Mouse (Mus musculus) E14TG2a.4 (cell line): Measurements from ENCODE around the gene Plce1.

Experiments
- H3K27me3 ChIP-seq: 2 replicates; pipeline ENCODE4 v1.6.1; 2014; ENCODE audit warnings: low read length, control low read depth; ENCODE audit not compliant: insufficient read depth
- H3K36me3 ChIP-seq: 2 replicates; pipeline ENCODE4 v1.6.1; 2014; ENCODE audit warnings: low read length, control low read depth; ENCODE audit not compliant: insufficient read depth
- H3K4me1 ChIP-seq: replicated peaks from 2 replicates; pipeline ENCODE4 v1.6.1; 2014; ENCODE audit warnings: low read depth, low read length, control low read depth
- H3K4me3 ChIP-seq: replicated peaks from 2 replicates; pipeline ENCODE4 v1.5.1; 2014; ENCODE audit warnings: mild to moderate bottlenecking, low read length
- H3K9me3 ChIP-seq: 2 replicates; pipeline ENCODE4 v1.6.1; 2014; ENCODE audit warnings: low read length, control low read depth
- CTCF ChIP-seq: conservative IDR thresholded peaks from 2 replicates; pipeline ENCODE4 v1.5.1; 2014; ENCODE audit warnings: low read length
- NANOG ChIP-seq: IDR thresholded peaks from 2 replicates; pipeline ENCODE4 v1.6.1; 2014; ENCODE audit warnings: borderline replicate concordance, low read length, mixed read lengths
- POU5F1 ChIP-seq: IDR thresholded peaks from 2 replicates; pipeline ENCODE4 v1.6.1; 2014; ENCODE audit warnings: low read length, borderline replicate concordance

Plce1 gene

DNA sequence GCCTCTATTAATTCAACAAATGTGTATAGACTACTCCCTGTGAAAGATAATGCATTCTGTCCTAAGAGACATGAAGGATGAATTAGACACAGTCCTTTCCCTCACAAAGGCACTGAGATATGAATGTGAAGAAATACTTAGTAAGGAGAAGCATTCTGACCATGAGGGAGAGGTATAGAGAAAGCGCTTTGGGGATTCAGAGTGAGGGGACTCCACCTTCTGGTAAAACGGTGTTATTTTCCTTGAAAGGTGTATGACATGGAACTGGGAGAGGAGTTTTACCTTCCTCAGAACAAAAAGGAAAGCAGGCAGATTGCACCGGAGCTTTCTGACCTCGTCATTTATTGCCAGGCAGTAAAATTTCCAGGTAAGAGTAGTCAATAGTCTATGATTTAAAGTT, 269.3 kb downstream of the Plce1 start:
- H3K9me3 ChIP-seq, result no peaks in the 10 kb centered on the region
- H3K4me1 ChIP-seq, result no peaks in the 10 kb centered on the region
- no peaks in the 10 kb centered on the region for H3K36me3 ChIP-seq
- peaks cover 3% of the 10 kb centered on the region; the same call in 1 of the 2 replicates for H3K27me3 ChIP-seq
- no peak for TF ChIP-seq NANOG
- no peak for TF ChIP-seq POU5F1
- TF ChIP-seq CTCF, result no peak
- no peak overlapping the region for H3K4me3 ChIP-seq

DNA sequence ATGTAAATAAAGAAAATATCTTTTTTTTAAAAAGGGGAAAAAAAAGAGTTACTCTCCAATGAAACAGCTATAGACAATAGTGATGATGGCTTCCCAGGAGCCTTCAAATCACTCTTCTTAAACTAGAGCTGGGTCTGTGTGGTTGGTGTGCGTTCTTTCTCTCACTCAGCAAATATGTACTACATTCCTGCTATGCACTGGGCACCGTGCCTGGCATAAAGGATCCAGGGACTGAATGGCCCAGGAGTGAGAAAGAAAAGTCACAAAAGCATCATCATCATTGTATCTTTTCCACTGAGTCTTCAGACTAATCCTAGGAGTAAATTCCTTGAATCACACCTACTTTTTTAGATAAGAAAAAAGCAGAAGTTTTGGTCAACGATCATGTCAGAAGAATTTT, 276.3 kb downstream of the Plce1 start:
- H3K4me3 ChIP-seq, result no peak overlapping the region
- no peaks in the 10 kb centered on the region for H3K27me3 ChIP-seq
- no peaks in the 10 kb centered on the region for H3K36me3 ChIP-seq
- TF ChIP-seq NANOG (no peak), POU5F1 (no peak), CTCF (no peak)
- 0 out of 2 replicates have a peak, but pooled peaks cover 3% of the 10 kb centered on the region for H3K9me3 ChIP-seq
- peaks cover 4% of the 10 kb centered on the region for H3K4me1 ChIP-seq

DNA sequence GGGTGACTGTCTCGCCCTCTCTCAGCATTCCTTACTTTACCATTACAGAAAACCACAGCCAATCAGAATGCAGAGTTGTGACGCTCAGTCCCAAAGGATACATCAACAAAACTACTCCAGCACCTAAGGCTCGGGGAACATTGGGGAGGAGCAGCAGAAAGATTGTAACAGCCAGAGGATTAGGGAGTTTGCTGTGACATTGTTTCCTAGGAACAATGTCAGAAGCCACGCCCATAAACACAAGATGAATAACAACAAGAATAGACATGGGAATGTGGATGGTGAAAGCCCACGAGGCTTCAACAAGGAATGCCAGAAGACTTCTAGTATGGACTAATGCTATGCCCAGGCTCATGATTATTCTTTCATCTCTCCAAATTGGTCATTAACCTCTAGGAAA, 277.1 kb downstream of the Plce1 start:
- Histone ChIP-seq H3K27me3 (no peaks in the 10 kb centered on the region), H3K36me3 (no peaks in the 10 kb centered on the region), H3K9me3 (0 out of 2 replicates have a peak, but pooled peaks cover 3% of the 10 kb centered on the region), H3K4me1 (peaks cover 4% of the 10 kb centered on the region), H3K4me3 (no peak overlapping the region)
- TF ChIP-seq NANOG, result no peak
- TF ChIP-seq POU5F1, result no peak
- no peak for TF ChIP-seq CTCF

DNA sequence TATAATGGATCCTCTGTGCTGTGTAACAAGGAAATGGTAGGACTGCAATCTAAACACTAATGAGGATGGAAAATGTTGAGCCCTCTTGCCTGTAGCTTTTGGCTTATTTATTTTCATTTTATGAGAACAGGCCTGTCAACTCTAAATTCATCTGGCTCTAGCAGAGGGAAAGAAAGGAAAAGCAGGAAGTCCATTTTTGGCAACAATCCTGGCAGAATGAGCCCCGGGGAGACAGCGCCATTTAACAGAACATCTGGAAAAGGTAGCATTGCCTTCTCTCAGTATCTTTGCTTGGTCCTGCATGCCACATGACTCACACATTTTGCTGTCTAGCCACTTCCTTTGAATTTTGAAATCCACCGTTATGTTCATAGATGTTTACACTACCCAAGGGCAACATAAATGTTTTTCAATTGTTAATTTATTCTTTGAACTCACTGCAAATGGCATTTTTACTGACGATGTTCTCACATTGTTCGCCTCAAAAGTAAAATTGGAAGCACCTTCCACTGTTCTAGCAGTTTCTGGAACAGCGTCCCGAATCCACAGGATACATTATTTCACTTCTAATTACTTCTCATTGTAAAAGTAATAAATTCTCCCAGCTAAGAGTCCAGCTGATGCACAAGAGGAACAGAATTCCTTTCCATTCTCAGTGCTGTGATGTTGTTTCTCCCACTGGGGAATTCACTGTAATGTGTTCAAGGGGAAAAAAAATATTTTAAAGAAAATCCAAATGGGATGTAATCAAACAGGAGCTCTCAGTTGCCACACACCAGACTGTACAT, 278.0 kb downstream of the Plce1 start:
- H3K4me3 ChIP-seq, result no peak overlapping the region
- no peak for TF ChIP-seq POU5F1
- no peak for TF ChIP-seq NANOG
- no peak for TF ChIP-seq CTCF
- peaks cover 4% of the 10 kb centered on the region for H3K4me1 ChIP-seq
- H3K36me3 ChIP-seq, result no peaks in the 10 kb centered on the region
- no peaks in the 10 kb centered on the region for H3K27me3 ChIP-seq
- H3K9me3 ChIP-seq, result 0 out of 2 replicates have a peak, but pooled peaks cover 3% of the 10 kb centered on the region

DNA sequence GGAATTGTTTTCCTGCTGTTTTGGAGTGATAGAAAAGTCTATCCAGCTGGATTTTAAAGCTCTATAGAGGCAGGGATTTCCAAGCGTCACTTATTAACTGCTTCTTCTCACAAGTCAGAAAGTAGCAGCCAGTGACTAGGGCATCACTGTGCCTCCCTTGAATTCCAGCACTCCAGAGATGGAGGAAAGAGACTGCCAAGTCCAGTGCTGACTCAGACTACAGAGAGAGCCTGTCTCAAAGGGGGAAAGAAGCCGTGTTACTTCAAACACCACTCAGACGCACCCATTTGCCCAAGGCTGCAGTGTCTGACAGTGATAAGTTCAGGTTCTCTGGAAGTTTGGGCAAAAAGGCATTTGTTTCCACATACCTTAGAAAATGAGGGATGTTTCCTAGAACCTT, 279.5 kb downstream of the Plce1 start:
- no peak for TF ChIP-seq NANOG
- TF ChIP-seq CTCF, result no peak
- no peak for TF ChIP-seq POU5F1
- H3K27me3 ChIP-seq, result no peaks in the 10 kb centered on the region
- H3K4me3 ChIP-seq, result no peak overlapping the region
- peaks cover 4% of the 10 kb centered on the region for H3K4me1 ChIP-seq
- no peaks in the 10 kb centered on the region for H3K36me3 ChIP-seq
- 0 out of 2 replicates have a peak, but pooled peaks cover 3% of the 10 kb centered on the region for H3K9me3 ChIP-seq

DNA sequence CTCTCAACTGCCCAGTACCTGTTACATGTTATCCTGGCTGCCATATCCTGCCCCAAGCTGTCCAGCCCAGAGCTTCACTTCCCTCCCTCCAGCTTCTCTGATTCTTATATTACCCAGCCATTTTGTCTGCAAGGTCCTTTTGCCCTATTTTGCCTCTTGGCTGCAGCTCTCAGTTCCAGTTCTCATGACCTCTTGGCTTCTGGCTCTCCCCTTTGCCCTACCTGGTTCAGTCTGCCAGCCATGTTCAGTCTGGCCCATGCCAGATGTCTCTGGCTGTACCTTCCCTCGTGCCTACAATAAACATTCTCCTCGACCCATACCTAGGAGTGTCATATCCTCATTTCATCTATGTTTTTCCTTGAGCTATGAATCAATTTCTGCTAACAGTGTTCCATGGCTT, 285.4 kb downstream of the Plce1 start:
- no peaks in the 10 kb centered on the region for H3K9me3 ChIP-seq
- no peaks in the 10 kb centered on the region for H3K36me3 ChIP-seq
- TF ChIP-seq POU5F1 (no peak), CTCF (no peak), NANOG (no peak)
- H3K4me1 ChIP-seq, result no peaks in the 10 kb centered on the region
- no peak overlapping the region for H3K4me3 ChIP-seq
- H3K27me3 ChIP-seq, result no peaks in the 10 kb centered on the region; the same call in 1 of the 2 replicates

DNA sequence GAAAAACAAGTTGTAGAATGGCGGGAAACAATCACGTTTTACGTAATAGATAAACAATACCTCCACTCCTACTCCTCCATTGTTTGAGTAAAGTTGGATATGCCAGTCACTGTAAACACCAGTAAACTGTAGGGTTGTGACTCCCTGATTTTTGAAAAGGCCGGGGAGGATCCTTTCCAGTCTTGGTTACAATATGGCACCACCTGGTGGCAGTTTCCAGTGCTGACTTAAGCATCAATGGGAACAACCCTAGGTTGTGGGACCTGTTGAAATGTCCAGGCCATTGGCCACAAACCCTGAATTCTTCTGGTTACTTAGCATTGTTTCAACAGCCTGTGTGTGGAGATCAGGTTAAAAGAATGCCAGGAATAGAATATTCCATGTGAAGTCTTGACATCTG, 294.6 kb downstream of the Plce1 start:
- Histone ChIP-seq H3K27me3 (no peaks in the 10 kb centered on the region), H3K4me3 (no peak overlapping the region), H3K9me3 (no peaks in the 10 kb centered on the region), H3K36me3 (no peaks in the 10 kb centered on the region), H3K4me1 (no peaks in the 10 kb centered on the region)
- TF ChIP-seq NANOG (no peak), CTCF (peak; percentile 65)

DNA sequence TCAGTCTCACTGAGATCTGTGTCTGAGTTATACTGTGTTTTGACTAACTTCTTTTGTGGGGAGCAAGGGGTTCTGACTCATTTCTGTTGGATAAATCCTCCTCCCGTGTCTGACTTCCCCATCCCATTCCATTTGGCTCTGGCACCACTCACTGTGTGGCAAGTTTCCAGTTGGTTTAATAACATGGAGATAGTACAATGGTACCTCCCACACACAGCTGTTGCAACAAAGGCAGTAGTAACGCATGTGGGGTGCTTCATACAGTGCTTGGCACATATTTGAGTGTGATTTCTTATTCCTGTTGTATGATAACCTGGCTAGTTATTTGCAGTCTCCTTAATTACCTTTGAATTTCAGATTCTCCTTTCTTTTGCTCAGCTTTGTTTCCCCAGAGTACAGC, 297.9 kb downstream of the Plce1 start:
- TF ChIP-seq NANOG (no peak), POU5F1 (no peak), CTCF (no peak)
- no peaks in the 10 kb centered on the region for H3K27me3 ChIP-seq
- no peaks in the 10 kb centered on the region; the same call in 1 of the 2 replicates for H3K9me3 ChIP-seq
- no peak overlapping the region for H3K4me3 ChIP-seq
- no peaks in the 10 kb centered on the region for H3K36me3 ChIP-seq
- no peaks in the 10 kb centered on the region for H3K4me1 ChIP-seq

DNA sequence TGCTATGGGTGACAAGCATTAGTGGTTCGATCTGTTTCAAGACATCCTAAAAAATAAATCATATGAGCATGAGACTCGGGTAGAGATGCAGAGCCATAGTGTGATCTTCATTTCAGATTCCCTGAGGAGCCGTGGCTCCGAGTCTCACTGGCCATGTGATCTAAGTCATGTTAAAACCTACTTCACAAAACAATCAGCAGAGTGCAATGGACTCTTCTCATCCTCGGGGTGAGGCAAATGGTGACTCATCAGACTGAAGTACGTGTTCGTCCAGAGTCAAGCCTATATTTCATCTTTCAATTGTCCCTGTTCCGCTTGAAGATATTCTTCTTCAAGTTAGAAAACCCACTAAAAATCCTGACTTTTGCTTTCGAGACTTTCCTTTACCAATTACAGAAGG, 302.6 kb downstream of the Plce1 start:
- no peak overlapping the region for H3K4me3 ChIP-seq
- H3K36me3 ChIP-seq, result peaks cover 3% of the 10 kb centered on the region
- H3K4me1 ChIP-seq, result no peaks in the 10 kb centered on the region
- no peaks in the 10 kb centered on the region; the same call in 1 of the 2 replicates for H3K9me3 ChIP-seq
- H3K27me3 ChIP-seq, result no peaks in the 10 kb centered on the region
- TF ChIP-seq NANOG (no peak), POU5F1 (no peak), CTCF (no peak)
